Mouse (Mus musculus) stomach, embryonic 14.5 days (tissue): Measurements from ENCODE around the gene Aak1. TPM values are rescaled to one million over a fixed set of nuclear protein-coding genes. Genes with fewer than 3 reads are reported as not detected.

Experiments used
- ATAC-seq: fragments of 200-750 bp; cut with Nextera tagmentation; 2 replicates; pipeline ENCODE4 v1.8.0; 2017; ENCODE audit warnings: low read depth, moderate TSS enrichment; ENCODE audit not compliant: insufficient number of reproducible peaks, insufficient read depth, low FRiP score
- H3K27ac ChIP-seq: fragments of 300-500 bp; sonication (generic); 2 replicates; pipeline ENCODE4 v1.5.1; 2014; ENCODE audit warnings: mild to moderate bottlenecking, low read length, moderate library complexity, mixed read lengths
- H3K27me3 ChIP-seq: fragments of 300-500 bp; sonication (generic); 2 replicates; pipeline ENCODE4 v1.6.1; 2014; ENCODE audit warnings: low read length, control low read depth, mixed read lengths; ENCODE audit not compliant: control insufficient read depth, insufficient read depth
- H3K36me3 ChIP-seq: fragments of 300-500 bp; sonication (generic); 2 replicates; pipeline ENCODE4 v1.6.1; 2014; ENCODE audit warnings: mild to moderate bottlenecking, control low read depth, low read length, moderate library complexity, mixed read lengths; ENCODE audit not compliant: control insufficient read depth, insufficient read depth
- H3K4me1 ChIP-seq: fragments of 300-500 bp; sonication (generic); 2 replicates; pipeline ENCODE4 v1.6.1; 2014; ENCODE audit warnings: low read length, control low read depth, mixed read lengths; ENCODE audit not compliant: control insufficient read depth, insufficient read depth
- H3K4me2 ChIP-seq: fragments of 300-500 bp; sonication (generic); replicated peaks from 2 replicates; pipeline ENCODE4 v1.6.1; 2014; ENCODE audit warnings: low read depth, low read length, control low read depth
- H3K4me3 ChIP-seq: fragments of 300-500 bp; sonication (generic); 2 replicates; pipeline ENCODE4 v1.5.1; 2014; ENCODE audit warnings: low read depth, low read length, control low read depth
- H3K9ac ChIP-seq: fragments of 300-500 bp; sonication (generic); replicated peaks from 2 replicates; pipeline ENCODE4 v1.6.1; 2014; ENCODE audit warnings: low read depth, mild to moderate bottlenecking, control low read depth, low read length, moderate library complexity, mixed read lengths
- H3K9me3 ChIP-seq: fragments of 300-500 bp; sonication (generic); 2 replicates; pipeline ENCODE4 v1.6.1; 2016; ENCODE audit warnings: low read depth, low read length, control low read depth; ENCODE audit not compliant: control insufficient read depth
- WGBS: fragments of 180-500 bp; shearing (Covaris S2); extraction: QIAGEN DNeasy Blood & Tissue Kit; methylation state at CpG from one replicate; pipeline ENCODE4 v1.1.7; 2014; 5-methylcytosine and 5-hydroxymethylcytosine counted together
- polyA plus RNA-seq: library from polyadenylated mRNA; unstranded; fragments of >200 nt; fragmentation: Nextera tagmentation; extraction: Ambion mirVana; gene quantifications from 2 replicates; pipeline ENCODE4 v1.2.1, GENCODE M21; 2014

Gene Aak1
- polyA plus RNA-seq, 1 experiment from 2014 or later, result 28.6 TPM

DNA sequence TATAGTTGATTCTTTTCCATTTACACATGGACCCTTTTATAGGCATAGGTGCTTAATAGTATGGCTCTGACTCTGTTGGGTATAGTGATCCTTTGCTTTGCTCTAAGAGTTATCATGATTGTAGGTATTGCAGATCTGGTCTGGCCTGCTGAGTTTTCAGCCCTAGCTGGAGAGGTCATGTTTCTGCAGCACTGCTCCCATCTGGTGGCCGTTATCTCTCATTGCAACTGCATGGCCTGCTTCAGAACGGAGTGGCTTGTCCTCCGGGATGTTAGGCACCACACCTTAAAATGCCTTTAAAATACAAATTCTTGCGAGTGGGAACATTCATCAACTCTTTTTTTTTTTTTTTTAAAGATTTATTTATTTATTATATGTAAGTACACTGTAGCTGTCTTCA lies 72.6 kb downstream of the Aak1 start:
- Histone ChIP-seq H3K9me3 (no peaks in the 10 kb centered on the region), H3K36me3 (peaks cover 7% of the 10 kb centered on the region; the same call in 1 of the 2 replicates), H3K4me1 (no peaks in the 10 kb centered on the region), H3K27ac (no peak overlapping the region), H3K27me3 (no peaks in the 10 kb centered on the region), H3K9ac (no peak overlapping the region), H3K4me3 (no peak overlapping the region), H3K4me2 (no peak overlapping the region)
- 26% methylated on average over 4 of the region's 4 CpGs for WGBS
- ATAC-seq, result 0 out of 2 replicates have a peak, but pooled peaks have one; percentile 42

DNA sequence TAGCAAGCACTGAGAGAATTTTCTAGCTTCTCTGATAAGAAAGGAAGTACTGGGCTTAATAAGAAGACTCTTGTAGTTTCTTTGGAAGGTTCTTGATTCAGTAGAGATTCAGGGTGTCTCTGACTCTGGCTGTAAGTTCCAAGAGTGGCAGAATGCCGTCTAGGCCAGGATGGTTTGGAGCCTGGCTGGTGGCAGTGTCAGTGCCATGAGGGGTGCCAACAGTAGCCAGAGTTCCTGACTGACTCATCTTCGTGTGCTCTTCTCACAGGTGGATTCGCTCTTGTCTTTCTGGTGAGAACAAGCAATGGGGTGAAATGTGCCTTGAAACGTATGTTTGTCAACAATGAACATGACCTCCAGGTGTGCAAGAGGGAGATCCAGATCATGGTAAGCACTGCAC lies 75.4 kb downstream of the Aak1 start:
- Histone ChIP-seq H3K9me3 (no peaks in the 10 kb centered on the region), H3K4me3 (no peak overlapping the region), H3K36me3 (peaks cover 10% of the 10 kb centered on the region; the same call in 1 of the 2 replicates), H3K27ac (no peak overlapping the region), H3K4me1 (no peaks in the 10 kb centered on the region), H3K9ac (no peak overlapping the region), H3K4me2 (no peak overlapping the region), H3K27me3 (no peaks in the 10 kb centered on the region)
- WGBS, result 90% methylated on average over 4 of the region's 4 CpGs
- no peak for ATAC-seq

DNA sequence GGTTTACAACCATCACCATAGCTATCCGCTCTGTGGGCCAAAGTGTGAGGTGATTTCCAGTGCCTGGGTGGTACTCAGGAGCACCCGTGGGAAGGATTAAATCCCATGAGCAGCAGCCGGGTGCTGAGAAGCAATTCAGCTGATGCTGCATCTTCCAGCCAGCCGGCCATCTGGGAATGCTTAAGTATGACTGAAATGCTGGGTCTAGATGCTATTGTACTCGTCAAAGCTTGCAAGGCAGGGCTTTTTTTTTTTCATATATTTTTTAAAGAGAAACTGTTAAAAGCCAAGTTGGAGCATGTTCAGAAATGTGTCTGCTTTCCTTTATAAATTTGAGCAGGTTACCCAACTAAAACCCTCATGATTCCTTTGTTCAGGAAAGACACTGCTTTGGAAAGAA lies 85.2 kb downstream of the Aak1 start:
- Histone ChIP-seq H3K4me2 (no peak overlapping the region), H3K36me3 (peaks cover 17% of the 10 kb centered on the region), H3K9ac (no peak overlapping the region), H3K27me3 (no peaks in the 10 kb centered on the region), H3K9me3 (peaks cover 2% of the 10 kb centered on the region; the same call in 1 of the 2 replicates), H3K27ac (peak overlapping the region; percentile 52; the same call in 1 of the 2 replicates), H3K4me3 (no peak overlapping the region), H3K4me1 (no peaks in the 10 kb centered on the region)
- ATAC-seq, result no peak
- WGBS, result 46% methylated on average over 5 of the region's 5 CpGs

DNA sequence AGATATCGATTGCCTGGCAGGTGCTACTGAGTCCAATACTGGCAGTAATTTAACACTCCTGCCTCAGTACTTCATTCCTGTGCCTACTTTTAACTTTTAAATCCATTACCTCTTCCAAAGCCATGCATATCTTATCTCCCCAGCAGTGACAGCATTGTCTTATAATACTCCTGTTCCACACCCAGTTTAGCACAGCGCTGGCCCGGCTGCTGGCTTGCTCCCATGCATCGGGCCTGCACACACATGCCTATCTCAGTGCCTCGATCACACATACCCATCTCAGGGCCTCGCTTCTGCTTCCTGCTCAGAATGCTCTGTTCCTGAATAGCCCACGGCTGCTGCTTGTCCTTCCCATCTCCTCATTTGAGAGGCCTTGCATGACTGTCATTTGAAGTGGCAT lies 90.5 kb downstream of the Aak1 start:
- Histone ChIP-seq H3K9ac (no peak overlapping the region), H3K27ac (no peak overlapping the region), H3K9me3 (peaks cover 2% of the 10 kb centered on the region; the same call in 1 of the 2 replicates), H3K27me3 (no peaks in the 10 kb centered on the region), H3K36me3 (peaks cover 26% of the 10 kb centered on the region), H3K4me3 (no peak overlapping the region), H3K4me1 (no peaks in the 10 kb centered on the region), H3K4me2 (no peak overlapping the region)
- WGBS, result 86% methylated on average over 7 of the region's 7 CpGs
- no peak for ATAC-seq

DNA sequence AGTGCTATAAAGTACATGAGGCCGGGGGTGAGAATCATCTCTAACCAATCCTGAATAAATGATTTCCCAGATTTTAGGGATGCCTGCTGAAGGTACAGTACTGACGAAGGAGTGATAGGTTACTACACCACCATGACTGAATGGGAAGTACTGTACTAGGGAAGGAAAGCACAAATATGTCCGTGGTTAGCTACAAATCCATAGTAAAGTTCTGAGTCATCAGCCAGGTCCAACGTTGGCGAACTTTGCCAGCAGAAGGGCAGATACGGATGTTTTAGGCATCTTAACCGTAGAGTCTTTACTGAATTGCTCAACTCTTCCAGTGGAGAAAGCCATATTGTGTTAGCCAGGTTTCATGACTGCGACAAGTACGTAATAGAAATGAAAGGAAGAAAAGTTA lies 91.6 kb downstream of the Aak1 start:
- Histone ChIP-seq H3K9ac (no peak overlapping the region), H3K9me3 (peaks cover 1% of the 10 kb centered on the region; the same call in 1 of the 2 replicates), H3K4me3 (no peak overlapping the region), H3K27ac (no peak overlapping the region), H3K4me2 (no peak overlapping the region), H3K4me1 (no peaks in the 10 kb centered on the region), H3K36me3 (peaks cover 25% of the 10 kb centered on the region), H3K27me3 (no peaks in the 10 kb centered on the region)
- ATAC-seq, result no peak
- WGBS, result 95% methylated on average over 9 of the region's 9 CpGs

DNA sequence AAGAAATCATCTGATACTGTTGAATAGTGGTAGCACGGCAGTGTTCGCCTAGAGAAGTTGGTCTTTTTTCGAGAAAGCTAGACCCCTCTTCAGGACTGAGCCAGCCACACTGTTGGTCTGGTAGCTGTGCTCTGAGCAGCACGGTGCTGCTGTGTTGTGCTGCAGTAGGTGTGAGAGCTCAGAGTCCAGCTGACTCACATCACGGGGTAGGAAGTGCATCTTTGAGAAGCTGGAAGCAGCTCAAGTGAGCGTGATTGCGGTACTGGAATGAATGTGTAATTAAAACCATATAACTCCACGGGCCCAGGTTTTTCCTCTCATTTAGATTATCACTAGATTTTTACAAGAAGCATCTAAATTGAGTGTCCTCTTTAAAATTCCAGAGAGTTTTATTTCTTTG lies 97.8 kb downstream of the Aak1 start:
- Histone ChIP-seq H3K9me3 (no peaks in the 10 kb centered on the region), H3K4me1 (no peaks in the 10 kb centered on the region), H3K4me2 (no peak overlapping the region), H3K27me3 (no peaks in the 10 kb centered on the region), H3K36me3 (peaks cover 21% of the 10 kb centered on the region; the same call in 1 of the 2 replicates), H3K4me3 (no peak overlapping the region), H3K27ac (no peak overlapping the region), H3K9ac (no peak overlapping the region)
- ATAC-seq, result no peak
- 72% methylated on average over 8 of the region's 8 CpGs for WGBS

DNA sequence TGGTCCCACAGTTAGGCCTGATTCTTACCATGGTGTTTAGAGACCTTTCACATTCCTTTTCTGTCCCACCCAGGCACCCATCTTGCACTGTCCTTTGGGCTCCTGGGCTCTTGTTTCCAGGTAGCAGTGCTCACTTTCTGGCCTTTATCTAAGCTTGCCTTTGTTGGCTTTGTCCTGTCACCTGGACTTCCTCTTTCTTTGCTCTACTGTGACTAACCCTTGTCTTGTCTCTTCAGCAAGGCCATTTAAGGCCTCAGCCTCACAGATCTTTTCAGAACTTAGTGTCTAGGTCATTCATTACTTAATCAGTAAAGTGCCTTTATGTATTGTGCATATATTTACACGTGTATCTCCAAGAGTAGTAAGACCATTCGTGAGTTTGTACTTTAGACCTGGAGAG lies 99.4 kb downstream of the Aak1 start:
- 76% methylated on average over 2 of the region's 2 CpGs for whole genome bisulfite sequencing
- Histone ChIP-seq H3K36me3 (peaks cover 26% of the 10 kb centered on the region; the same call in 1 of the 2 replicates), H3K4me3 (no peak overlapping the region), H3K9ac (no peak overlapping the region), H3K27me3 (no peaks in the 10 kb centered on the region), H3K4me2 (no peak overlapping the region), H3K9me3 (no peaks in the 10 kb centered on the region), H3K27ac (no peak overlapping the region), H3K4me1 (no peaks in the 10 kb centered on the region)
- no peak for ATAC-seq

DNA sequence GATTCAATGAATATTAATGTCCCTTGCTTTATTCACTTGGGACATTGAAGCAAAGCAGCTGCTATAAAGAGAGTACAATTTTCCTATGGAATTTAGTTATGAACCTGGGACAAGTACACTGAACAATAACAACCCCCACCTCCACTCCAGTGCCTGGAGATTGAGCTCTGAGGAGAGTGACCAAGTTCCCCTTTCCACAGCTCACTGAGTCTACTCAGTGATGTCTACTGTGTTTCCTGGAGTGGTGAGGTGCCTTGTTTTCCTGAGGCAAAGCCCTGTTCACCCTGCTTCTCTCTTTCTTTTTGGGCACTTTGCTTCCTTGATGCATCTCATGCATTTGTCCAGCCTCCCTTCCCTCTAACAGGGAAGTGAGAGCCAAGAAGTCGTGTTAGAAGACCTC lies 100.8 kb downstream of the Aak1 start:
- ATAC-seq, result no peak
- Histone ChIP-seq H3K9me3 (no peaks in the 10 kb centered on the region), H3K27me3 (no peaks in the 10 kb centered on the region), H3K9ac (no peak overlapping the region), H3K4me2 (no peak overlapping the region), H3K27ac (no peak overlapping the region), H3K4me1 (no peaks in the 10 kb centered on the region), H3K36me3 (peaks cover 20% of the 10 kb centered on the region), H3K4me3 (no peak overlapping the region)
- 38% methylated on average over 1 of the region's 1 CpGs for WGBS

DNA sequence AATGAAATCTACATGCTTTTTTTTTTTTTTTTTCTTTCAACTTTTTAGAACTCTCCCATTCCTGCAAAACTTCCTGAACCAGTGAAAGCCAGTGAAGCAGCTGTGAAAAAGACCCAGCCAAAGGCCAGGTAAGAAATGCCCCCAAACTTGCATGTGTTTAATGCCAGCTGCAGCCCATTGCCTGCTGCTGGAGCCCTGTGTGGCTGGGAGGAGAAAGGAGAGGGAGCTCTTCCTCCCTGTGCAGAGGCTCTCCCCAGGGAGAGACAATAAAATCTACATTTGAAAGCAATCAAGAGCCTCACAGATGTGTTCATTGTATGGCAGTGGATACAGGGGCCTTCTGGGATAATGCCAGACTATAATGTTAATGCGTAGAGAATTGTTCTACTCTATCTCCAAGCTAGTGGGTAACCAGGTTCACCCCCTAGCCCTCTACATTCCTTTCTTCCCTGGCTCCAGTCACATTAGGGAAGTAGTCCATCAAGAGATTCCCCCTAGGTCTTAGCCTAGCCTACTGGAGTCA lies 101.5 kb downstream of the Aak1 start:
- WGBS, result 100% methylated on average over 1 of the region's 1 CpGs
- no peak overlapping the region for H3K4me2 ChIP-seq
- peaks cover 19% of the 10 kb centered on the region for H3K36me3 ChIP-seq
- H3K4me1 ChIP-seq, result no peaks in the 10 kb centered on the region
- no peak overlapping the region for H3K27ac ChIP-seq
- no peak overlapping the region for H3K9ac ChIP-seq
- ATAC-seq, result no peak
- no peaks in the 10 kb centered on the region for H3K9me3 ChIP-seq
- no peaks in the 10 kb centered on the region for H3K27me3 ChIP-seq
- no peak overlapping the region for H3K4me3 ChIP-seq
